Mouse (Mus musculus) lung, postnatal 10 days (tissue): ENCODE results near the gene Rb1.

Experiments used
- DNase-seq: peaks from one replicate; pipeline ENCODE4 v3.0.0; 2021

The Rb1 gene

GRCm38 (mm10) chr14:73325456-73326381, at the start of gene Rb1:
Gene Rb1, minus strand, starts transcription at chr14:73325822.
- peak; percentile 93 for DNase-seq

- DNase-seq, result peak; percentile 29
Observed at GRCm38 (mm10) chr14:73374315-73374890, 48.8 kb upstream of the Rb1 start.

GRCm38 (mm10) chr14:73373606-73374005, 48.0 kb upstream of the Rb1 start:
- DNase-seq, result no peak

GRCm38 (mm10) chr14:73372990-73373389, 47.4 kb upstream of the Rb1 start:
- no peak for DNase-seq

GRCm38 (mm10) chr14:73371577-73371976, 46.0 kb upstream of the Rb1 start:
- no peak for DNase-seq

- no peak for DNase-seq
Observed at GRCm38 (mm10) chr14:73370695-73371372, 45.2 kb upstream of the Rb1 start.

GRCm38 (mm10) chr14:73370078-73370670, 44.6 kb upstream of the Rb1 start:
- no peak for DNase-seq

GRCm38 (mm10) chr14:73369634-73370033, 44.0 kb upstream of the Rb1 start:
- no peak for DNase-seq

GRCm38 (mm10) chr14:73368966-73369365, 43.3 kb upstream of the Rb1 start:
- DNase-seq, result no peak

- DNase-seq, result no peak
Observed at GRCm38 (mm10) chr14:73368221-73368620, 42.6 kb upstream of the Rb1 start.

GRCm38 (mm10) chr14:73366278-73366677, 40.7 kb upstream of the Rb1 start:
- no peak for DNase-seq

GRCm38 (mm10) chr14:73363782-73364181, 38.2 kb upstream of the Rb1 start:
- DNase-seq, result no peak

- no peak for DNase-seq
Observed at GRCm38 (mm10) chr14:73354700-73355099, 29.1 kb upstream of the Rb1 start.

GRCm38 (mm10) chr14:73351118-73351517, 25.5 kb upstream of the Rb1 start:
- no peak for DNase-seq

GRCm38 (mm10) chr14:73350029-73350428, 24.4 kb upstream of the Rb1 start:
- DNase-seq, result no peak

- no peak for DNase-seq
Observed at GRCm38 (mm10) chr14:73349061-73349670, 23.5 kb upstream of the Rb1 start.

- peak; percentile 14 for DNase-seq
Observed at GRCm38 (mm10) chr14:73347302-73347701, 21.7 kb upstream of the Rb1 start.

- DNase-seq, result no peak
Observed at GRCm38 (mm10) chr14:73345614-73346013, 20.0 kb upstream of the Rb1 start.

GRCm38 (mm10) chr14:73340051-73340755, 14.6 kb upstream of the Rb1 start:
- DNase-seq, result no peak

- no peak for DNase-seq
Observed at GRCm38 (mm10) chr14:73339615-73340014, 14.0 kb upstream of the Rb1 start.

- DNase-seq, result no peak
Observed at GRCm38 (mm10) chr14:73336316-73337080, 10.9 kb upstream of the Rb1 start.
